Mouse (Mus musculus): Measurements from ENCODE around the gene Cdk9.

DNA sequence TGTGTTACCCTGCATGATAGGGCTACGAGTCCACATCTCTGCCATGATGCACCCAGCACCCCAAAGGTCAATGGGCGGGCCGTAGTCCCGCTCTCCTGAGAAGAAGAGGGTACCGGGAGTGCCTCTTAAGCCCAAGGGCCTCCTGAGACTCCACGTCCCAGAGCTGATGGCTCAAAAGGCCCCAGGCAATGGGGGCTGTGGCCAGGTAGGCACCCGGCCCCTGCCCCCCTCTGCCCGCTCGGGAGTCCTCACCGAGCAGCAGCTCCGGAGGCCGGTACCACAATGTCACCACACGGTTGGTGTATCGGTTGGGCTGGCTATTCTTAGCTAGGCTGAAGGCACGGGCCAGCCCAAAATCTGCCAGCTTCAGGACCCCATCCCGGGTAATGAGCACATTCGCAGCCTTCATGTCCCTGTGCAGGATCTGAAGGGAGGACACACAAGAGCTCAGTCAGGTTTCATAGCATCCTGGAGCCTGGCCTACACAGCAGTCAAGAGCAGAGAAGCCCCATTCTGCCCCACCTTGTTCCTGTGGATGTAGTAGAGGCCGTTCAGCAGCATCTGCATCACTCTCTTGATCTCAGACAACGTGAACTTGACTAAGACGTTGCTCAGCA, 3.2 kb downstream of the Cdk9 start:
- TF ChIP-seq POLR2A (IDR thresholded peaks at IDR 0.05; ENCODE audit: borderline replicate concordance, control insufficient read depth, low read depth, low read length), result no peak
- TF ChIP-seq CTCF (IDR thresholded peaks at IDR 0.05; ENCODE audit: control insufficient read depth, insufficient read depth, low read length), result no peak
